Mouse (Mus musculus): ENCODE measurements at regions not wholly inside any gene's neighbourhood (a gene's known extent, or its start where the extent isn't known, plus 50 kb on each side); places are given as distances from the start of the nearest gene placed in this dataset.

GRCm38 (mm10) chr13:100950348-100951184, 117.3 kb upstream of the Slc30a5 start:
- no peak overlapping the region for H3K27ac ChIP-seq
- H3K4me1 ChIP-seq: peaks cover 31% of the 10 kb centered on the region
- no peak overlapping the region for H3K9ac ChIP-seq
- H3K9me3 ChIP-seq: no peaks in the 10 kb centered on the region
- H3K4me2 ChIP-seq (replicated peaks): no peak overlapping the region
- H3K36me3 ChIP-seq: no peaks in the 10 kb centered on the region
- H3K4me3 ChIP-seq: no peak overlapping the region
- 39% methylated on average over 7 of the region's 7 CpGs for WGBS
- H3K27me3 ChIP-seq: 0 out of 2 replicates have a peak, but pooled peaks cover 3% of the 10 kb centered on the region
- ATAC-seq (ENCODE audit: low FRiP score, low read depth): no peak

- H3K36me3 ChIP-seq: no peaks in the 10 kb centered on the region
- no peak overlapping the region for H3K9ac ChIP-seq
- H3K27me3 ChIP-seq: 0 out of 2 replicates have a peak, but pooled peaks cover 3% of the 10 kb centered on the region
- WGBS: 12% methylated on average over 5 of the region's 5 CpGs
- no peaks in the 10 kb centered on the region for H3K9me3 ChIP-seq
- ATAC-seq (ENCODE audit: low FRiP score, low read depth): peak; percentile 93
- H3K4me2 ChIP-seq (replicated peaks): peak overlapping the region; percentile 21; the same call in 1 of the 2 replicates
- peaks cover 24% of the 10 kb centered on the region for H3K4me1 ChIP-seq
- H3K4me3 ChIP-seq: no peak overlapping the region
- H3K27ac ChIP-seq: peak overlapping the region; percentile 77
These were observed 110.1 kb upstream of the Slc30a5 start for GRCm38 (mm10) chr13:100943206-100943848.

- peaks cover 24% of the 10 kb centered on the region for H3K4me1 ChIP-seq
- WGBS: 65% methylated on average over 13 of the region's 13 CpGs
- ATAC-seq (ENCODE audit: low FRiP score, low read depth): no peak
These were observed 107.6 kb upstream of the Slc30a5 start for GRCm38 (mm10) chr13:100940791-100941190.

GRCm38 (mm10) chr13:100939677-100940076, 106.5 kb upstream of the Slc30a5 start:
- H3K27me3 ChIP-seq: 0 out of 2 replicates have a peak, but pooled peaks cover 2% of the 10 kb centered on the region
- no peaks in the 10 kb centered on the region for H3K36me3 ChIP-seq
- no peak overlapping the region for H3K9ac ChIP-seq
- peaks cover 23% of the 10 kb centered on the region for H3K4me1 ChIP-seq
- WGBS: 37% methylated on average over 4 of the region's 4 CpGs
- no peak overlapping the region for H3K27ac ChIP-seq
- no peak overlapping the region for H3K4me3 ChIP-seq
- H3K4me2 ChIP-seq (replicated peaks): no peak overlapping the region
- no peaks in the 10 kb centered on the region for H3K9me3 ChIP-seq
- no peak for ATAC-seq (ENCODE audit: low FRiP score, low read depth)

More at GRCm38 (mm10) chr13:100940791-100941190, 107.6 kb upstream of the Slc30a5 start:
- H3K27me3 ChIP-seq: 0 out of 2 replicates have a peak, but pooled peaks cover 3% of the 10 kb centered on the region
- no peak overlapping the region for H3K4me3 ChIP-seq
- H3K4me2 ChIP-seq (replicated peaks): no peak overlapping the region
- H3K36me3 ChIP-seq: no peaks in the 10 kb centered on the region
- H3K9me3 ChIP-seq: no peaks in the 10 kb centered on the region
- no peak overlapping the region for H3K9ac ChIP-seq
- H3K27ac ChIP-seq: no peak overlapping the region; the same call in 1 of the 2 replicates

GRCm38 (mm10) chr13:100933265-100933664, 100.0 kb upstream of the Slc30a5 start:
- Histone ChIP-seq H3K27ac (no peak overlapping the region), H3K4me1 (no peaks in the 10 kb centered on the region), H3K36me3 (no peaks in the 10 kb centered on the region), H3K4me2 (replicated peaks) (no peak overlapping the region), H3K9me3 (peaks cover 3% of the 10 kb centered on the region; the same call in 1 of the 2 replicates), H3K4me3 (no peak overlapping the region), H3K9ac (no peak overlapping the region), H3K27me3 (no peaks in the 10 kb centered on the region)
- ATAC-seq (ENCODE audit: low FRiP score, low read depth): no peak
- WGBS: 89% methylated on average over 8 of the region's 8 CpGs

- Histone ChIP-seq H3K4me2 (replicated peaks) (no peak overlapping the region), H3K4me3 (no peak overlapping the region), H3K27ac (no peak overlapping the region), H3K27me3 (no peaks in the 10 kb centered on the region), H3K9ac (no peak overlapping the region), H3K4me1 (no peaks in the 10 kb centered on the region; the same call in 1 of the 2 replicates), H3K36me3 (no peaks in the 10 kb centered on the region), H3K9me3 (no peaks in the 10 kb centered on the region)
- 84% methylated on average over 2 of the region's 2 CpGs for WGBS
- ATAC-seq (ENCODE audit: low FRiP score, low read depth): no peak
These were observed 66.3 kb upstream of the Slc30a5 start for GRCm38 (mm10) chr13:100899566-100899965.

DNA sequence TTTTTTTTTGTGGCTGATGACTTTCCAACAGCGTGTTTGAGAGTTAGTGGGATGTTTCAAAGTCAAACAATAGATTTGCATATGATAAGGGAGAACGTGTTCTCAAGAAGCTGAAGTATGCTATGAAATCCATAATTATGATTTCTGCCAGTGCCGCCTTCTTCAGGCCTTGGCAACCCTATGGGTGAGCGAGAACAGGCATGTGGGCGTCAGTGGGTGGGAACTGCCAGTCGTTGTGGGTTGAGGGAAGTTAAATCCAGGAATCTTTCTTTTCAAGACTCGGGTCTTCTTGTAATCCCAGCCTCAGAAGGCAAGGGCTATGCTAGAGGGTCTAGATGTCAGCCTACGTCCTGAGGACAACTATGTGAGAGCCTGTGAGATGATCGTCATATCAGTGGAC, 60.6 kb upstream of the Slc30a5 start:
- no peak overlapping the region for H3K27ac ChIP-seq
- H3K4me2 ChIP-seq (replicated peaks): no peak overlapping the region
- no peak for ATAC-seq (ENCODE audit: low FRiP score, low read depth)
- H3K27me3 ChIP-seq: peaks cover 14% of the 10 kb centered on the region
- no peaks in the 10 kb centered on the region for H3K36me3 ChIP-seq
- WGBS: 90% methylated on average over 9 of the region's 9 CpGs
- no peak overlapping the region for H3K4me3 ChIP-seq
- no peak overlapping the region for H3K9ac ChIP-seq
- peaks cover 13% of the 10 kb centered on the region for H3K4me1 ChIP-seq
- no peaks in the 10 kb centered on the region for H3K9me3 ChIP-seq

- Histone ChIP-seq H3K36me3 (no peaks in the 10 kb centered on the region), H3K4me3 (no peak overlapping the region), H3K4me2 (replicated peaks) (peak overlapping the region; percentile 59), H3K9me3 (no peaks in the 10 kb centered on the region), H3K4me1 (peaks cover 13% of the 10 kb centered on the region), H3K27me3 (peaks cover 14% of the 10 kb centered on the region), H3K27ac (no peak overlapping the region; the same call in 1 of the 2 replicates), H3K9ac (no peak overlapping the region)
- peak; percentile 32; the same call in 1 of the 2 replicates for ATAC-seq (ENCODE audit: low FRiP score, low read depth)
- WGBS: 85% methylated on average over 1 of the region's 1 CpGs
These were observed 59.9 kb upstream of the Slc30a5 start for GRCm38 (mm10) chr13:100893096-100893495.

DNA sequence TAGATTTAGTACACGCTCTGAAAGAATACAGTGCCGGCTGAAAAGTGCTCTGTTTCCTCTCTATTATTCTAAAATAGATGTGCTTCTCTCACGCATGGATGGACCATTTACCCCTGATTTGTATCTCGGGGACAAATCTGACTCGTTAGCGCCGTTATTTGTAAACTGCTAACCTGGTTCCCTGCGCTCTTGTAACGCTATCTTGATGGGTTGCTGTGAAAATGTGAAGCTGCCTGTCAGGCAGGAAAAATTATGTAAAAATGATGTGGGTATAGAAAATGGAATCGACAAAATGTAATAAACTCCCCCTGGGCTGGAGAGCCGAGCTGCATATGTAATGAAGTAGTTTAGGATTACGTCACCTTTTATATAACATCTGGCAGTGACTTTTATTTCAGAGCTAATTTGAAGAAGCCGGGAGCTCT, 59.4 kb upstream of the Slc30a5 start:
- Histone ChIP-seq H3K4me3 (peak overlapping the region; percentile 20), H3K9me3 (no peaks in the 10 kb centered on the region), H3K4me2 (replicated peaks) (peak overlapping the region; percentile 59), H3K9ac (no peak overlapping the region), H3K27ac (no peak overlapping the region), H3K27me3 (peaks cover 14% of the 10 kb centered on the region), H3K4me1 (peaks cover 13% of the 10 kb centered on the region), H3K36me3 (no peaks in the 10 kb centered on the region)
- WGBS: 29% methylated on average over 13 of the region's 13 CpGs
- peak; percentile 32; the same call in 1 of the 2 replicates for ATAC-seq (ENCODE audit: low FRiP score, low read depth)

DNA sequence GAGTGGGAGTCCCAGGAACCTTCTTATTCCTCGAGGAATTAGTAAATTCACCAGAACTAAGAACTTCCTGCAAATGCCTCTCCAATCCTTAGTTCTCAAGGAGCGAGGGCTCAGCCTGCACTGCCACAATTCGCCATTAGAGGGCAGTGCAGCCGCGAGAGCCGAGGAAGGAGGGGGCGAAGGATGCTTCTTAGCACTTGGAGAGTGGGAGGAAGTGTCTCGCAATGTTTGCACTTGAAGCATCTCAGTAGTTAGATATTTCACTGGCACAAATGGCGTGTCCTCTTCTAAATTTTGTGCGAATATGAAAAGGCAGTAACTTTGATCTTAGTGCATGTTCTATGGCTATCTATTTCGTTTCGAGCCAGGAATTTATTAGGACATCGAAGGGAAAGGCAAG, 59.0 kb upstream of the Slc30a5 start:
- Histone ChIP-seq H3K4me2 (replicated peaks) (peak overlapping the region; percentile 59), H3K9me3 (no peaks in the 10 kb centered on the region), H3K36me3 (no peaks in the 10 kb centered on the region), H3K9ac (no peak overlapping the region), H3K4me1 (peaks cover 13% of the 10 kb centered on the region), H3K27ac (no peak overlapping the region), H3K27me3 (peaks cover 14% of the 10 kb centered on the region), H3K4me3 (peak overlapping the region; percentile 20)
- WGBS: 17% methylated on average over 13 of the region's 13 CpGs
- ATAC-seq (ENCODE audit: low FRiP score, low read depth): peak; percentile 40; the same call in 1 of the 2 replicates

DNA sequence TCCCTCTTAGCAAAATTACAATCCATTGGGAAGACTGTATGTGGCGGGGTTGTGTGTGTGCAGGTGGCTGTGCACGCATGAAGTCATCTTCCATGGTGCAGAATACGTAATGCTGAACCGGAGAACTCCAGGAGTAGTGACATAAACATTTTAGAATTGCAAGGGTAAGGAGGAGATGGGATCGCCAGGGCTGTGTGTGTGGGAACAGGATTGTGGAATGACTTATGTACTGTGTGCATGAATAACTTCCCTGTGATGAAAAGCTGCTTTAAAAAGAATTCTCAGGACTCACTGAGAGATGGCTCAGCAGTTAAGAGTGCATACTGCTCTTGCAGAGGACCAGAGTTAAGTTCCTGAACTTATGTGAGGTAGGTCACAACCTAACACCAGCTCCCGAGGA, 57.2 kb upstream of the Slc30a5 start:
- no peak for ATAC-seq (ENCODE audit: low FRiP score, low read depth)
- Histone ChIP-seq H3K36me3 (no peaks in the 10 kb centered on the region), H3K9ac (no peak overlapping the region), H3K27me3 (peaks cover 14% of the 10 kb centered on the region), H3K27ac (no peak overlapping the region), H3K4me3 (no peak overlapping the region), H3K9me3 (no peaks in the 10 kb centered on the region), H3K4me2 (replicated peaks) (no peak overlapping the region), H3K4me1 (peaks cover 13% of the 10 kb centered on the region)
- WGBS: 79% methylated on average over 6 of the region's 6 CpGs

- Histone ChIP-seq H3K27ac (no peak overlapping the region), H3K4me1 (peaks cover 11% of the 10 kb centered on the region), H3K27me3 (peaks cover 10% of the 10 kb centered on the region), H3K9me3 (no peaks in the 10 kb centered on the region), H3K36me3 (no peaks in the 10 kb centered on the region), H3K4me3 (no peak overlapping the region), H3K4me2 (replicated peaks) (no peak overlapping the region), H3K9ac (no peak overlapping the region)
- 86% methylated on average over 5 of the region's 5 CpGs for WGBS
- no peak for ATAC-seq (ENCODE audit: low FRiP score, low read depth)
These were observed 55.3 kb upstream of the Slc30a5 start for GRCm38 (mm10) chr13:100888481-100888880.
